Mouse (Mus musculus) limb, embryonic 10.5 days (tissue): ENCODE data around the gene Rad9a. TPM values are rescaled to one million over a fixed set of nuclear protein-coding genes. Genes with fewer than 3 reads are reported as not detected.
A peak's percentile ranks its signal among the peaks of the same experiment; 100 is the strongest.

Source experiments
- DNase-seq: peaks from one replicate; pipeline ENCODE4 v3.0.0-alpha.2; 2017; ENCODE audit warnings: low spot score
- H3K27ac ChIP-seq: fragments of 300-500 bp; sonication (generic); 2 replicates; pipeline ENCODE4 v1.5.1; 2016; ENCODE audit warnings: mild to moderate bottlenecking
- H3K27me3 ChIP-seq: fragments of 300-500 bp; sonication (generic); 2 replicates; pipeline ENCODE4 v1.6.1; 2016; ENCODE audit warnings: low read depth, mild to moderate bottlenecking; ENCODE audit not compliant: poor library complexity, severe bottlenecking
- H3K36me3 ChIP-seq: fragments of 300-500 bp; sonication (generic); 2 replicates; pipeline ENCODE4 v1.6.1; 2016; ENCODE audit warnings: mild to moderate bottlenecking, moderate library complexity
- H3K4me1 ChIP-seq: fragments of 300-500 bp; sonication (generic); 2 replicates; pipeline ENCODE4 v1.6.1; 2016
- H3K4me3 ChIP-seq: fragments of 300-500 bp; sonication (generic); 2 replicates; pipeline ENCODE4 v1.5.1; 2016; ENCODE audit warnings: mild to moderate bottlenecking, moderate library complexity
- H3K9me3 ChIP-seq: fragments of 300-500 bp; sonication (generic); replicated peaks from 2 replicates; pipeline ENCODE4 v1.6.1; 2016; ENCODE audit warnings: mild to moderate bottlenecking
- WGBS: fragments of 180-500 bp; shearing (Covaris S2); methylation state at CpG from one replicate; pipeline ENCODE4 v1.1.7; 2016; 5-methylcytosine and 5-hydroxymethylcytosine counted together
- polyA plus RNA-seq: library from polyadenylated mRNA; unstranded; fragments of >200 nt; fragmentation: Nextera tagmentation; extraction: Ambion mirVana; gene quantifications from 2 replicates; pipeline ENCODE4 v1.2.1, GENCODE M21; 2016

Rad9a gene
- polyA plus RNA-seq, 1 experiment from 2014 or later: 58.2 TPM

DNA sequence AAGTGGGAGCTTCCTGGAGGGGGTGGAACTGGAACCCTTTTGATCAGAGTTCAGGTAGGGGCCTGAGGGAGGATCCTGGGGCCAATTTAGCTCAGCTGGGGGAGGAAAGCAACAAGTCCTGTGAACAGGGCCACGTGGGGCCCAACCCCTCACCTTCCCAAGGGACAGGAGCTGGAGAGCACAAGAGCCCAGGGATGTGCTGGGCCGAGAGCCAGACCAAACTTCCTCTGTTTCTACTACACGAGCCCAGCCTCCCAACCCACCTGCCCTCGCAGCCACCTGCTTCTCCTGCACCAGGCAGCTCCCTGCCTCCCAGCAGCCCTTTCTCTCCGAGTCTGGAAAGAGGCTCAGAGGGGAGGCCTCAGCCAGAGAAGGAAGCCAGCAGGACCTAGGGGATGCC lies 4.9 kb downstream of the Rad9a start:
- Histone ChIP-seq H3K4me3 (peak overlapping the region; percentile 11; the same call in 1 of the 2 replicates), H3K9me3 (no peaks in the 10 kb centered on the region), H3K27ac (peak overlapping the region; percentile 37; the same call in 1 of the 2 replicates), H3K27me3 (no peaks in the 10 kb centered on the region), H3K36me3 (peaks cover 80% of the 10 kb centered on the region), H3K4me1 (peaks cover 69% of the 10 kb centered on the region)
- WGBS: 36% methylated on average over 5 of the region's 5 CpGs
- no peak for DNase-seq

- H3K27me3 ChIP-seq: no peaks in the 10 kb centered on the region
- H3K4me1 ChIP-seq: peaks cover 73% of the 10 kb centered on the region
- no peak for DNase-seq
- no peaks in the 10 kb centered on the region for H3K9me3 ChIP-seq
- peaks cover 80% of the 10 kb centered on the region for H3K36me3 ChIP-seq
- H3K27ac ChIP-seq: no peak overlapping the region
- H3K4me3 ChIP-seq: 0 out of 2 replicates have a peak overlapping the region, but pooled peaks have one; percentile 11
- 58% methylated on average over 2 of the region's 2 CpGs for WGBS
Measured at GRCm38 (mm10) chr19:4196048-4196447, 5.4 kb downstream of the Rad9a start.

DNA sequence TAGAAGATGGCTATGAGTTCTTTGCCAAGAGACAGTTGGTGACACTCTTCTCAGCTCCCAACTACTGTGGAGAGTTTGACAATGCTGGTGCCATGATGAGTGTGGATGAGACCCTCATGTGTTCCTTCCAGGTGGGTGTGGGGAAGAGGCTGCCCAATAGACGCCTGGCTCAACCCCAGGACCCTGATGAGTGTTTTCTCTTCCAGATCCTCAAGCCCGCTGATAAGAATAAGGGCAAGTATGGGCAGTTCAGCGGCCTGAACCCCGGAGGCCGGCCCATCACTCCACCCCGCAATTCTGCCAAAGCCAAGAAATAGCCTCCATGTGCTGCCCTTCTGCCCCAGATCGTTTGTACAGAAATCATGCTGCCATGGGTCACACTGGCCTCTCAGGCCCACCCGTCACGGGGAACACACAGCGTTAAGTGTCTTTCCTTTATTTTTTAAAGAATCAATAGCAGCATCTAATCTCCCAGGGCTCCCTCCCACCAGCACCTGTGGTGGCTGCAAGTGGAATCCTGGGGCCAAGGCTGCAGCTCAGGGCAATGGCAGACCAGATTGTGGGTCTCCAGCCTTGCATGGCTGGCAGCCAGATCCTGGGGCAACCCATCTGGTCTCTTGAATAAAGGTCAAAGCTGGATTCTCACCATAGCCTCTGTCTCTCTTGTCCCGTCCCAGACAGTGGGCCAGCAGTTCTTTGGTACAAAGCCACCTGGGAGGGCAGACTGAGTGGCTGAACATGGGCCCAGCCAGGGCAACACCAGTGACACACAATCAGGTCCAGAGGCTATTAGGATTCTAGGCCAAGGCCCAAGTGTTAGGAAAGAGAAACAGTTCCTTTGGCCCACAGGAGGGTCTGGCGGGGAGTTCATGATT lies 6.4 kb downstream of the Rad9a start:
- Histone ChIP-seq H3K4me1 (peaks cover 69% of the 10 kb centered on the region), H3K4me3 (no peak overlapping the region), H3K9me3 (no peaks in the 10 kb centered on the region), H3K36me3 (peaks cover 75% of the 10 kb centered on the region), H3K27me3 (no peaks in the 10 kb centered on the region), H3K27ac (no peak overlapping the region)
- 86% methylated on average over 12 of the region's 12 CpGs for WGBS
- DNase-seq: no peak

GRCm38 (mm10) chr19:4194021-4194724 lies 7.3 kb downstream of the Rad9a start:
- WGBS: 89% methylated on average over 8 of the region's 8 CpGs
- 0 out of 2 replicates have a peak overlapping the region, but pooled peaks have one; percentile 97 for H3K4me3 ChIP-seq
- H3K27me3 ChIP-seq: no peaks in the 10 kb centered on the region
- no peak overlapping the region for H3K27ac ChIP-seq
- no peaks in the 10 kb centered on the region for H3K9me3 ChIP-seq
- H3K36me3 ChIP-seq: peaks cover 66% of the 10 kb centered on the region
- DNase-seq: no peak
- peaks cover 66% of the 10 kb centered on the region for H3K4me1 ChIP-seq

DNA sequence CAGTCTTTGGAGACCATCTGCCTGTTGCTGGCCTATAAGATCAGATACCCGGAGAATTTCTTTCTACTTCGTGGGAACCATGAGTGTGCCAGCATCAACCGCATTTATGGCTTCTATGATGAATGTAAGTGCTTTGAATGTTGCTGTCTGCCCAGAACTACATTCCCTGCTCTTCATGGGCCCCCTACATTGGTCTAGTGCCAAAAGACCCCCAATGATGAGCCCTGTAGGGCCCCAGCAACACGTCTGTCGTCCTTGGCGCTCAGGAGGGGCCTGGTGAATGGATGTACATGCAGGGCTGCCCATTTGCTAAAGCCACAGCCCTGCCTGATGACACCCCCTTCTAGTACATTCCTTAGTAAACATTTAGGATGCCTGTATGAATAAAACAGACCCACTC lies 8.3 kb downstream of the Rad9a start:
- no peaks in the 10 kb centered on the region for H3K27me3 ChIP-seq
- 70% methylated on average over 6 of the region's 6 CpGs for WGBS
- peak overlapping the region; percentile 98 for H3K27ac ChIP-seq
- H3K4me3 ChIP-seq: peak overlapping the region; percentile 97
- DNase-seq: no peak
- H3K4me1 ChIP-seq: peaks cover 66% of the 10 kb centered on the region
- H3K36me3 ChIP-seq: peaks cover 56% of the 10 kb centered on the region
- no peaks in the 10 kb centered on the region for H3K9me3 ChIP-seq

DNA sequence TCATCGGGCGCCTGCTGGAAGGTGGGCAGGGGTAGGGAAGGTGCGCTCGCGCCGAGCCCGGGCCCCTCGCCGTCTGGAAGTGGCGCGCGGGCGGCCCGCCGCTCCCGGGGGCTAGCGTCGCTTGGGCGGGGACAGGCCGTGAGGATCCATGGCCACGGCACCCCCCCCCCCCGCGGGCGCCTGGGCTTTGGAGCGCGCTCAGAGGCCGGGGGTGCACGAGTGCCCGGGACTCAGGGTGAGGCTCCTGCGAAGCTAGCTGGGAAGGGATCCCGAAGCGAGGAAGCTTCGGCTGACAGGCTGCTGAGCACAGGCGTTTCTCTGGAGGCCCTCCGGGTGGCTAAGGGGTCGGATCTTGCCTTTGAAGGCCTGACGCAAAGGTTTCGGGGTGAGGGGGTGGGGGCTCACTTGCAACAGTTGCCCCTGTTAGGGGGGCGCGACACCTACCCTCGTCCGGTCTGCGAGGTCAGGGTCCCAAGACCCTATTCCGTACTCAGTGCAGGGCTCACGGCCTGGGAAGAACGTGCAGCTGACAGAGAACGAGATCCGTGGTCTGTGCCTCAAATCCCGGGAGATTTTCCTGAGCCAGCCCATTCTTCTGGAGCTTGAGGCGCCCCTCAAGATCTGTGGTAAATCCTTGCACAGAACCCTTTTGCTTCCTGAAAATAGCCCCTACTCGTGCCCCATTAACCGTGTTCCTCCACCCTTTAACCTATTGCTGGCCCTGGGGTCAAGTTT lies 9.0 kb downstream of the Rad9a start:
- Histone ChIP-seq H3K4me1 (peaks cover 61% of the 10 kb centered on the region), H3K9me3 (no peaks in the 10 kb centered on the region), H3K4me3 (peak overlapping the region; percentile 97), H3K36me3 (peaks cover 49% of the 10 kb centered on the region), H3K27ac (peak overlapping the region; percentile 98), H3K27me3 (no peaks in the 10 kb centered on the region)
- WGBS: 1% methylated on average over 52 of the region's 52 CpGs
- no peak for DNase-seq

DNA sequence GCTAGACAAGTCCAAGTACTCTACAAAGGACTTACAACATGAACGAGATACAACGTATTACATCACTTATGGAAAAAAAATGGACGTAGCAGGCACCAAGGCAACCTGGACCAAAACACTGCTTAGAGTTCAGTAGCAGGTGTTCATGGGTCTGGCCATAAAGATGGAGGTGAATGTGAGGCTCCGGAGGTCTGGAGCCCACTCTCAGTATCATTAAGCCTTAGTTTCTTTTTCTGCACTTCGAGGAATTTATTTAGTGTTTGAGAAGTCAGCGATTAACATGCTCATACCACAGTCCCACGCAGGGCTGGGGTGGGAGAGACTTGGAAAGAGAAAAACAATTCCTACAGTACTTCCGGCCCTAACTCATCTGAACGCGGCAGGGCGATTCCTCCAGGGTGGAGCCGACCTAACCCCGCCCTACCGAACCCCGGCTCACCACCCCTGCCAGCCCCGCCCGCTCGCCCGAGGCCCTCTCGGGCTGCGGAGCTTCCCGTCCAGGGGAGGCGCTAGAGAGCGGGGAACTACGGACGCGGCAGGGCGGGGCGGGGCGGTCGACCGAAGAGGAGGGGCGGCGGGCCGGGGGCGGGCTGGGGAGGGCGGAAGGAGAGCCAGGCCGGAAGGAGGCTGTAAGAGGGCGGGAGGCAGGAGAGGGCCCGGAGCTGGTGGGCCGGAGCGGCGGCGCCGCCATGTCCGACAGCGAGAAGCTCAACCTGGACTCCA lies 9.8 kb downstream of the Rad9a start, which contains the start of gene Ppp1ca:
TSS of gene Ppp1ca (plus strand) at position 538 of the 723 bp plus-strand sequence.
- peak within 1 kb of the TSS; percentile 97 for H3K4me3 ChIP-seq
- no peaks in the 10 kb centered on the region for H3K27me3 ChIP-seq
- peaks cover 54% of the 10 kb centered on the region for H3K4me1 ChIP-seq
- WGBS: 7% methylated on average over 40 of the region's 47 CpGs
- H3K9me3 ChIP-seq: no peaks in the 10 kb centered on the region
- peak; percentile 99 for DNase-seq
- H3K27ac ChIP-seq: peak within 1 kb of the TSS; percentile 98
- peaks cover 42% of the 10 kb centered on the region for H3K36me3 ChIP-seq

DNA sequence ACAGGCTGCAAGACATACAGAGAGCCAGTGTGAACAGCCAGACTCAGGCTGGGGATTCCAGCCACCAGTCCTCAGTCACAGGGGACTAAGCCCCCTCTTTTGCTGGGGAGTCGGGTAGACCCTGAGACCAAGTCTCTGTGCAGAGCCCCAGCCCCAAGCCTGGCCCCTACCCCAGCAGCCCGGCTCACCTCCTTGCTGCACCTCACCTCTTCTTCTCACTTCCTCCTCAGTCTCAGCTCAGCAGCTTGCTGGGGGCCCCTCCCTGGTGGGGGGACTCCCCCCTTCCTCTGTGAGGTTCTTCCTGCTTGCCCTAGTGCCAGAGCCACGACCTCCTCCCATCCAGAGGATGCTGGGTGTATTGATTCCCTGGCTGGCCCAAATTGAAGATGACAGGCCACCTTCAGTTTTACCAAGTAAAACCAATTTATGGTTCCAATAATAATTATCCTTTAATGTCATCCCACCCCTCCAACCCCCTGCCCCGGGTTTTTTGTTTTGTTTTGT lies 10.6 kb downstream of the Rad9a start, which contains the start of gene Tbc1d10c:
TSS of gene Tbc1d10c (minus strand) at position 454 of the 504 bp plus-strand sequence.
- Histone ChIP-seq H3K36me3 (peaks cover 33% of the 10 kb centered on the region), H3K4me3 (peak within 1 kb of the TSS; percentile 97), H3K27me3 (no peaks in the 10 kb centered on the region), H3K9me3 (no peaks in the 10 kb centered on the region), H3K27ac (peak within 1 kb of the TSS; percentile 98), H3K4me1 (peaks cover 46% of the 10 kb centered on the region)
- no peak for DNase-seq
- 72% methylated on average over 4 of the region's 4 CpGs for WGBS

- Histone ChIP-seq H3K36me3 (peaks cover 16% of the 10 kb centered on the region), H3K4me1 (peaks cover 46% of the 10 kb centered on the region), H3K9me3 (no peaks in the 10 kb centered on the region), H3K27me3 (no peaks in the 10 kb centered on the region), H3K27ac (peak overlapping the region; percentile 12; the same call in 1 of the 2 replicates), H3K4me3 (no peak overlapping the region)
- no peak for DNase-seq
- WGBS: 89% methylated on average over 12 of the region's 12 CpGs
Measured at GRCm38 (mm10) chr19:4189051-4189620, 12.3 kb downstream of the Rad9a start.

DNA sequence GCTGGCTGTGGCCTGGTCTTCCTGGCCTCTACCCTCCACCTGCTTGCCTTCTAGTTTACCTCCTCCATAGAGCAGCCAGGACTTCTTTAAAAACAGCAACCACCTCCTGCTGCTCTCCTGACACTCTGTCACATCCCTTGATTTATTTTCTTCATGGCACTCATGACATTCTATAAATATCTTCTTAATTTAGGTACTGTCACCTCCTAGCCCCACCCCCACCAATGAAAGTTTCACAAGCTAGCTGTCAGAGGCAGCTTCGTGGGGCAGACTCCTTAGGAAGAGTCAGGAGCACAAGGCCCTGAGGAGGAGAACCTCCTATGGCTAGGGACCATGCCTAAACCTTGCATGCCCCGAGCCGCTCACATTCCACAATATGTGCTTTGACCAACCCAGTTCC lies 14.2 kb downstream of the Rad9a start:
- no peak overlapping the region for H3K4me3 ChIP-seq
- peaks cover 31% of the 10 kb centered on the region for H3K4me1 ChIP-seq
- 0 out of 2 replicates have a peak, but pooled peaks cover 3% of the 10 kb centered on the region for H3K36me3 ChIP-seq
- WGBS: 75% methylated on average over 3 of the region's 3 CpGs
- H3K9me3 ChIP-seq: no peaks in the 10 kb centered on the region
- no peak for DNase-seq
- no peaks in the 10 kb centered on the region for H3K27me3 ChIP-seq
- no peak overlapping the region for H3K27ac ChIP-seq

DNA sequence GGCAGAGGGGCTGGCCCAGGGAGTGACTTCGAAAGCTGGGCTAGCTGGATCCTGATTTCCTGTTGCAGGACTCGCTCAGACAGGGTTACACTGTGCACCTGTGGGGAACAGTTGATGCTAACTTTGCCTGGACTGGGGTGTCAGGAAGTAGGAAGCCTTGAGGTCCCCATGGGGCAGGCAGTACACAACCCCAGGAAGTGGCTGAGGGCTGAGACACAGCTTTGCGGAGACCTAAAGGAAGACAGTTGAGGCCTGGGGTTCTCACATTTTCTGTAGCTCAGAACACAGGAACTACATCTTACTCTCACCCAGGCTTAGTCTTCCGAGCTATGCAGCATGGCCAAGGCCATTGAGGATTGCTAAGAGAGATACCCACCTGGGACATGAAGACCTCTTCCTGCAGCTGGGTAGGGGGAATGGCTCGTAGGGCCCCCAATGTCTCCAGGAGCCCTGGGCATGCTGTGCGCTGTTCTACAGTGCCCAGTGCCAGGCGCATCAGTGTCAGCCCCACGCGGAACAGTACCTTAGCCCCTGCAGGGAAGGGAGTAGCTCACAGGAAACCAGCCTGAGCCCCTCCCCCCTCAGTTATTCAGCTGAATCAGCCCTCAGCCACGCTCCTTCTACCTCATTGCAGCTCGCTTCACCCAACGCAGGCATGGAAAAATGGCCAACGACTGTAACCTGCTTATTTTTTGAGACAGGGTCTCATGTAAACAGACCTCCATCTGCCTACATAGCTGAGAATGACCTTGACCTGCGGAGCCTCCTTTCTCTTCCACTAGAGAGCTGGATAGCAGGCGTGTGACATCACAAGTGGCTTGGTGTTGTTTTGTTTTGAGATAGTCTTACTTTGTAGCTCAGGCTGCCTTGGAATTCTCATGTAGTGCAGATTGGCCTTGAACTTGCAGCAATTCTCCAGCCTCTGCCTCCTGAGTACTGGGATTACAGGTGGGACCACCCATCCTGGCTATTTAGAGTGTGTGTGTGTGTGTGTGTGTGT lies 16.2 kb downstream of the Rad9a start:
- Histone ChIP-seq H3K9me3 (no peaks in the 10 kb centered on the region), H3K4me3 (no peak overlapping the region), H3K36me3 (no peaks in the 10 kb centered on the region), H3K4me1 (peaks cover 21% of the 10 kb centered on the region), H3K27me3 (no peaks in the 10 kb centered on the region), H3K27ac (peak overlapping the region; percentile 66)
- no peak for DNase-seq
- WGBS: 63% methylated on average over 15 of the region's 15 CpGs
